Mouse (Mus musculus) lung, postnatal 0 days (tissue): Measurements from ENCODE around the gene Slc5a6. TPM values are rescaled to one million over a fixed set of nuclear protein-coding genes. Genes with fewer than 3 reads are reported as not detected.
"Not testable (repeated sequence)": the region's sequence is repeated elsewhere in the genome, so short reads cannot be mapped to it uniquely, and the experiment has no call there.

Experiments
- ATAC-seq: fragments of 200-750 bp; cut with Nextera tagmentation; 2 replicates; pipeline ENCODE4 v1.8.0; 2017; ENCODE audit warnings: moderate library complexity
- DNase-seq: peaks from one replicate; pipeline ENCODE4 v3.0.0-alpha.2; 2016; ENCODE audit warnings: low spot score
- H3K27ac ChIP-seq: fragments of 300-500 bp; sonication (generic); 2 replicates; pipeline ENCODE4 v1.5.1; 2014; ENCODE audit warnings: antibody characterized with exemption, mild to moderate bottlenecking, low read length, mixed read lengths
- H3K27me3 ChIP-seq: fragments of 300-500 bp; sonication (generic); replicated peaks from 2 replicates; pipeline ENCODE4 v1.6.1; 2014; ENCODE audit warnings: low read length, mixed read lengths; ENCODE audit not compliant: insufficient read depth
- H3K36me3 ChIP-seq: fragments of 300-500 bp; sonication (generic); 2 replicates; pipeline ENCODE4 v1.6.1; 2014; ENCODE audit warnings: low read length, mixed read lengths; ENCODE audit not compliant: insufficient read depth
- H3K4me1 ChIP-seq: fragments of 300-500 bp; sonication (generic); 2 replicates; pipeline ENCODE4 v1.6.1; 2014; ENCODE audit warnings: antibody characterized with exemption, low read depth, low read length, mixed read lengths; ENCODE audit not compliant: insufficient read depth
- H3K4me2 ChIP-seq: fragments of 300-500 bp; sonication (generic); replicated peaks from 2 replicates; pipeline ENCODE4 v1.6.1; 2014; ENCODE audit warnings: low read depth, mild to moderate bottlenecking, low read length, moderate library complexity, mixed read lengths
- H3K4me3 ChIP-seq: fragments of 300-500 bp; sonication (generic); 2 replicates; pipeline ENCODE4 v1.5.1; 2014; ENCODE audit warnings: low read depth, low read length
- H3K9ac ChIP-seq: fragments of 300-500 bp; sonication (generic); replicated peaks from 2 replicates; pipeline ENCODE4 v1.6.1; 2014; ENCODE audit warnings: low read depth, mild to moderate bottlenecking
- H3K9me3 ChIP-seq: fragments of 300-500 bp; sonication (generic); 2 replicates; pipeline ENCODE4 v1.6.1; 2016; ENCODE audit warnings: low read length, mixed read lengths
- CTCF ChIP-seq: IDR thresholded peaks from 2 replicates; pipeline ENCODE4 v1.5.1; 2016; ENCODE audit warnings: antibody characterized with exemption, mild to moderate bottlenecking
- EP300 ChIP-seq: IDR thresholded peaks from 2 replicates; pipeline ENCODE4 v1.6.1; 2016; ENCODE audit warnings: antibody characterized with exemption, mild to moderate bottlenecking, control low read depth
- WGBS: fragments of 180-500 bp; shearing (Covaris S2); extraction: QIAGEN DNeasy Blood & Tissue Kit; methylation state at CpG from one replicate; pipeline ENCODE4 v1.1.7; 2014; 5-methylcytosine and 5-hydroxymethylcytosine counted together
- polyA plus RNA-seq: library from polyadenylated mRNA; unstranded; fragments of >200 nt; fragmentation: Nextera tagmentation; extraction: Ambion mirVana; gene quantifications from 2 replicates; pipeline ENCODE4 v1.2.1, GENCODE M21; 2015

Slc5a6 gene
- polyA plus RNA-seq, 1 experiment from 2014 or later, result 3.6 TPM

- peak within 1 kb of the TSS; percentile 96 for H3K27ac ChIP-seq
- peak within 1 kb of the TSS; percentile 76 for H3K4me2 ChIP-seq
- peak; percentile 99 for DNase-seq
- H3K4me1 ChIP-seq, result peaks cover 4% of the 10 kb centered on the region
- peak within 1 kb of the TSS; percentile 82 for H3K9ac ChIP-seq
- TF ChIP-seq CTCF (peak; percentile 40), EP300 (peak; percentile 54; the same call in 1 of the 2 replicates)
- no peaks in the 10 kb centered on the region for H3K36me3 ChIP-seq
- ATAC-seq, result peak; percentile 98
- H3K4me3 ChIP-seq, result peak within 1 kb of the TSS; percentile 64
- WGBS, result under 1% methylated on average over 69 of the region's 73 CpGs
- H3K27me3 ChIP-seq, result no peaks in the 10 kb centered on the region
- H3K9me3 ChIP-seq, result no peaks in the 10 kb centered on the region
These were observed 619 bp downstream of the Slc5a6 start, which contains the start of gene Atraid for GRCm38 (mm10) chr5:31047848-31048762. Gene Atraid (plus strand): TSS chr5:31048312.

GRCm38 (mm10) chr5:31047074-31047473 is 1.6 kb downstream of the Slc5a6 start:
- no peak overlapping the region for H3K9ac ChIP-seq
- ATAC-seq (no peak), DNase-seq (no peak)
- 0 out of 2 replicates have a peak overlapping the region, but pooled peaks have one; percentile 76 for H3K4me2 ChIP-seq
- TF ChIP-seq CTCF (no peak), EP300 (no peak)
- WGBS, result 65% methylated on average over 5 of the region's 5 CpGs
- no peaks in the 10 kb centered on the region for H3K36me3 ChIP-seq
- no peaks in the 10 kb centered on the region for H3K9me3 ChIP-seq
- H3K4me1 ChIP-seq, result peaks cover 4% of the 10 kb centered on the region
- no peak overlapping the region for H3K27ac ChIP-seq
- no peak overlapping the region; the same call in 1 of the 2 replicates for H3K4me3 ChIP-seq
- H3K27me3 ChIP-seq, result no peaks in the 10 kb centered on the region

DNA sequence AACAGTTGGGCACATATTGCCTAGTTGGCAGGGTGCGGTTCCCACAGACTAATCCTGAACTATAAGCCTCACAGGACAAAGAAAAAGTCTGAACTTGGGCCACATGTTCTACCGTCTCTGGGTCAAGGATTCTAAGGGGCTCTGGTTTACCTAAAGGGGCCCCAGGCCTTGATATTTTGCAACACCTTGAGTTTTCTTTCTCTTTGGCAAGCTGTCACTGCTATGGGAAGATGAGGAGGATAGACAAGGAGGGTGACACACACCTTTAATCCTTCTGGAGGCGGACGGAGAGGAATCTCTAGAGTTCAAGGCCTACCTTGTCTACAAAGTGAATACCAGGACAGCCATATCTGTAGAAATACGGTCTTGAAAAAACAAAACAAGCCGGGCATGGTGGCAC is 2.3 kb downstream of the Slc5a6 start:
- H3K4me1 ChIP-seq, result peaks cover 4% of the 10 kb centered on the region
- no peak overlapping the region for H3K9ac ChIP-seq
- TF ChIP-seq EP300, result no peak
- TF ChIP-seq CTCF, result no peak
- H3K9me3 ChIP-seq, result no peaks in the 10 kb centered on the region
- no peak for ATAC-seq
- no peak overlapping the region for H3K27ac ChIP-seq
- no peaks in the 10 kb centered on the region for H3K36me3 ChIP-seq
- no peaks in the 10 kb centered on the region for H3K27me3 ChIP-seq
- H3K4me2 ChIP-seq, result no peak overlapping the region
- WGBS, result 92% methylated on average over 6 of the region's 6 CpGs
- DNase-seq, result no peak
- H3K4me3 ChIP-seq, result no peak overlapping the region

- H3K27ac ChIP-seq, result no peak overlapping the region
- H3K4me2 ChIP-seq, result no peak overlapping the region
- H3K36me3 ChIP-seq, result no peaks in the 10 kb centered on the region
- no peak overlapping the region for H3K9ac ChIP-seq
- H3K27me3 ChIP-seq, result no peaks in the 10 kb centered on the region
- no peaks in the 10 kb centered on the region for H3K9me3 ChIP-seq
- ATAC-seq (no peak), DNase-seq (no peak)
- H3K4me1 ChIP-seq, result no peaks in the 10 kb centered on the region
- TF ChIP-seq EP300 (no peak), CTCF (no peak)
- WGBS, result 86% methylated on average over 7 of the region's 7 CpGs
- H3K4me3 ChIP-seq, result no peak overlapping the region
These were observed 10.4 kb downstream of the Slc5a6 start for GRCm38 (mm10) chr5:31038171-31038845.

DNA sequence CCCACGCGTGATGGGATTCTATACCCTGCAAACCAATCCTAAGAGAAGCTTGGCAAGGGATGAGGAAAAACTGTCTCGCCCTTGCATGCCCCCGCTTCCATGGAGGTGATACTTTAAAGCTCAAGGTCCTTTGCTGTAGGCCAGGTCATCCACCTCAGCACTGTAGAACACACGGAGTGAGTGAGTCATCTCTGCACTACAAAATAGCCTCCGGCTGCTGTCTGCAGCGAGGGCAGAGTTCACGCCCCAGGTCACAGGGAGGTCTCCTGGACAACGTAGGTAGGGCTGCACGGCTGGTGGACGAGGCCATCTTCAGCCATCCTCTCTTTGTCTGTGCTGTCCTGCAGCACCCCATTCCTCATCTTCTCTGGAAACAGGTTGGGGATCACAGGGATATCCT is 12.2 kb downstream of the Slc5a6 start:
- ATAC-seq, H3K4me3 ChIP-seq, DNase-seq, H3K27me3 ChIP-seq, H3K9me3 ChIP-seq, H3K9ac ChIP-seq, H3K4me1 ChIP-seq, H3K36me3 ChIP-seq, H3K27ac ChIP-seq, H3K4me2 ChIP-seq: not testable (repeated sequence)
- 81% methylated on average over 11 of the region's 11 CpGs for WGBS

DNA sequence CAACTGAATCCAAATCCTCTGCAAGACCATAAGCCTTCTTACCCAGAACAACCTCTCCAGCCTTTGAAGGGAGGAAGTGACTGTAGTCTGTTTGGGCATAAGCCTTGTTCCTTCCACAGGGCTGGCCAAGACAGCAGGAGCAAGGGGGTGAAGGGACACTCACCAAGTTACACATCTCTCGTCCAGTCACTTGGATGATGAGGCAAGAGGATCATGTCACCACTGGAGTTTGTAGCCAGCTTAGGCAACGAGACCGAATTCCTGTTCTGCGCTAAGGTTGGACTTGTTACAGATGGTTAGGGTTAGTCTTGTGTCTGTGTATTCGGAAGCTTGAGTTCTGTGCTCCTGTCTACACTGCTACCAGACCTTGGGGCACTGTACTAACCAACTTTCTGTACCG is 14.1 kb downstream of the Slc5a6 start:
- no peaks in the 10 kb centered on the region for H3K9me3 ChIP-seq
- 89% methylated on average over 6 of the region's 6 CpGs for WGBS
- ATAC-seq, result no peak
- H3K27ac ChIP-seq, result no peak overlapping the region
- no peak overlapping the region for H3K4me3 ChIP-seq
- DNase-seq, result no peak
- H3K4me1 ChIP-seq, result no peaks in the 10 kb centered on the region
- H3K4me2 ChIP-seq, result no peak overlapping the region
- no peak overlapping the region for H3K9ac ChIP-seq
- H3K36me3 ChIP-seq, result no peaks in the 10 kb centered on the region
- no peaks in the 10 kb centered on the region for H3K27me3 ChIP-seq
- TF ChIP-seq EP300 (no peak), CTCF (no peak)
